Mouse (Mus musculus) liver, embryonic 14.5 days (tissue): ENCODE measurements around the gene Wdr46.
"Not testable (repeated sequence)": the region's sequence is repeated elsewhere in the genome, so short reads cannot be mapped to it uniquely, and the experiment has no call there.

Source experiments
- CTCF ChIP-seq: IDR thresholded peaks from 2 replicates; pipeline ENCODE4 v1.5.1; 2016; ENCODE audit warnings: antibody characterized with exemption, low read depth, control low read depth
- EP300 ChIP-seq: IDR thresholded peaks from 2 replicates; pipeline ENCODE4 v1.6.1; 2016; ENCODE audit warnings: antibody characterized with exemption, low read depth

DNA sequence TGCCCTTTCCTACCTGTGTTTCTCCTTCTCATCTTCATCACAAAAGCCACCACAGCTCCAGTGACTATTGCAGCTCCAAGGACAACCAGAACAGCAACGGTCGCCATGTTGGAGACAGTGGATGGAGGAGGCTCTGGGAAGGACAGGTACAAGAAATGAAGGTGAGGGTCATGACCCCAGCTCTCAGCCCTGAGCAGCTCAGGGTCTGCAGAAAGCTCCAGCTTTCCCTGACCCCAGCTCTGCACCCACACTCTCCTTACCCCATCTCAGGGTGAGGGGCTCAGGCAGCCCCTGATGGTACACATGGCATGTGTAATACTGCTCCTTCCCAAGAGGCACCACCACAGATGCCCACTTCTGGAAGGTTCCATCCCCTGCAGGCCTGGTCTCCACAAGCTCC, 56.6 kb downstream of the Wdr46 start:
- not testable (repeated sequence) for TF ChIP-seq EP300, CTCF
